Mouse (Mus musculus) ES-Bruce4 (cell line): ENCODE results near the gene Rhof. TPM values are rescaled to one million over a fixed set of nuclear protein-coding genes. Genes with fewer than 3 reads are reported as not detected.

Source experiments
- H3K27ac ChIP-seq: 2 replicates; pipeline ENCODE4 v1.5.1; 2012; ENCODE audit warnings: low read length, inconsistent platforms; ENCODE audit not compliant: insufficient read depth
- H3K27me3 ChIP-seq: 2 replicates; pipeline ENCODE4 v1.6.1; 2012; ENCODE audit warnings: mild to moderate bottlenecking, low read length, inconsistent platforms; ENCODE audit not compliant: control insufficient read depth, poor library complexity, insufficient read depth, severe bottlenecking
- H3K36me3 ChIP-seq: 2 replicates; pipeline ENCODE4 v1.6.1; 2012; ENCODE audit warnings: inconsistent platforms, mild to moderate bottlenecking, low read length, moderate library complexity; ENCODE audit not compliant: control insufficient read depth, poor library complexity, insufficient read depth, severe bottlenecking
- H3K4me1 ChIP-seq: one replicate; pipeline ENCODE4 v1.8.1; 2011; ENCODE audit warnings: low read length; ENCODE audit not compliant: control insufficient read depth, insufficient read depth
- H3K4me3 ChIP-seq: 2 replicates; pipeline ENCODE4 v1.5.1; 2011; ENCODE audit warnings: low read depth, mild to moderate bottlenecking, low read length
- H3K9ac ChIP-seq: 2 replicates; pipeline ENCODE4 v1.6.1; 2012; ENCODE audit warnings: low read depth, mild to moderate bottlenecking, inconsistent platforms; ENCODE audit not compliant: poor library complexity, severe bottlenecking
- H3K9me3 ChIP-seq: replicated peaks from 2 replicates; pipeline ENCODE4 v1.6.1; 2012; ENCODE audit warnings: mild to moderate bottlenecking, low read length, inconsistent platforms; ENCODE audit not compliant: control insufficient read depth, poor library complexity, insufficient read depth, severe bottlenecking
- CTCF ChIP-seq: IDR thresholded peaks from one replicate; pipeline ENCODE4 v1.8.1; 2011; ENCODE audit warnings: low read depth, low read length
- EP300 ChIP-seq: IDR thresholded peaks from 2 replicates; pipeline ENCODE4 v1.6.1; 2011; ENCODE audit warnings: low read depth, low read length; ENCODE audit not compliant: insufficient read depth
- POLR2A ChIP-seq: IDR thresholded peaks from one replicate; pipeline ENCODE4 v1.8.1; 2011; ENCODE audit warnings: low read length; ENCODE audit not compliant: insufficient read depth
- polyA plus RNA-seq: library from polyadenylated mRNA; stranded (reverse); fragments of >200 nt; gene quantifications from 2 replicates; pipeline ENCODE4 v1.2.4, GENCODE M21; 2011; ENCODE audit warnings: low read depth; ENCODE audit not compliant: missing spikeins, insufficient read depth, insufficient read length

Gene Rhof
- polyA plus RNA-seq, 1 experiment: 1.6 TPM

DNA sequence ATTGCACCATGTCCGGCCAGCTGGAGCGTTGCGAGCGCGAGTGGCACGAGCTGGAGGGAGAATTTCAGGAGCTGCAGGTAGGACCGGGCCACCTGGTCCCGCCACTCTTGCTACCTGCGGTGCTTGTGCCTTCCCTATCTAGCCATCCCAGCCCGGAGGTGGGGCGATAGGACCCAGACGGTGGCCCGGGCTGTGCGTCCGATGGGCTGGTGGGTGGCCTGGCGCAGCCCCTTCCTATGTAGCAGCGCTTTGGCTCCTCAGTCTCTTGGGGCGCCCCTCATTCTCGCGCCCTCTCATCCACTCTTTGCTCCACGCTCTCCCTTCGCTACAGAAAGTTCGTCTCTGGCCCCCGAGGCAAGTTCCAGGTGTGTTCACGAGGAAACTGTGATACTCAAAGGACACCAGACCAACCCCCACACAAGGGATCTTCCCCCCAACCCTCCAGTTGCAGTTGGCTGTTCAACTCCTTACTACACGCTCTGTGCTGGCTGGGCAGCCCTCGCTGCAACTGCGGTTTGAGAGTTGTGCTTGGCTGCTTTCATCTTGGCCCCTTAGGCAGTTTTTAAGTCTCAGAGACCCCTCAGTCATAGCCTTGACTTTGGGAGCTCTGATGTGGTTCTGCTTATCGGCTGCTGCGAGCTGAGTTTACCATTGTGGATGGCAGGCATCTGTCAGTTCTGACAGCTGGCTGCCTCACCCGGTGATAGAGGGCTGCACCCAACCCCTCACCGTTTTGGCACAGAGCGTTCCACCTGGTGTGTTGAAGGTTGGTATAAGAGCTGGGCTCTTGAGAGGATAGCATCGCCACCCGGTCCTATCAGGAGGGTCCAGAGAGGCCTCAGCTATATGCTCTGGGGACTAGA is 55.8 kb downstream of the Rhof start:
- H3K9ac ChIP-seq: peak overlapping the region; percentile 71
- no peak overlapping the region for H3K27ac ChIP-seq
- H3K4me3 ChIP-seq: peak overlapping the region; percentile 89
- H3K27me3 ChIP-seq: no peaks in the 10 kb centered on the region
- H3K4me1 ChIP-seq: no peaks in the 10 kb centered on the region
- no peaks in the 10 kb centered on the region for H3K9me3 ChIP-seq
- TF ChIP-seq CTCF: no peak
- no peak for TF ChIP-seq POLR2A
- TF ChIP-seq EP300: no peak
- no peaks in the 10 kb centered on the region for H3K36me3 ChIP-seq

DNA sequence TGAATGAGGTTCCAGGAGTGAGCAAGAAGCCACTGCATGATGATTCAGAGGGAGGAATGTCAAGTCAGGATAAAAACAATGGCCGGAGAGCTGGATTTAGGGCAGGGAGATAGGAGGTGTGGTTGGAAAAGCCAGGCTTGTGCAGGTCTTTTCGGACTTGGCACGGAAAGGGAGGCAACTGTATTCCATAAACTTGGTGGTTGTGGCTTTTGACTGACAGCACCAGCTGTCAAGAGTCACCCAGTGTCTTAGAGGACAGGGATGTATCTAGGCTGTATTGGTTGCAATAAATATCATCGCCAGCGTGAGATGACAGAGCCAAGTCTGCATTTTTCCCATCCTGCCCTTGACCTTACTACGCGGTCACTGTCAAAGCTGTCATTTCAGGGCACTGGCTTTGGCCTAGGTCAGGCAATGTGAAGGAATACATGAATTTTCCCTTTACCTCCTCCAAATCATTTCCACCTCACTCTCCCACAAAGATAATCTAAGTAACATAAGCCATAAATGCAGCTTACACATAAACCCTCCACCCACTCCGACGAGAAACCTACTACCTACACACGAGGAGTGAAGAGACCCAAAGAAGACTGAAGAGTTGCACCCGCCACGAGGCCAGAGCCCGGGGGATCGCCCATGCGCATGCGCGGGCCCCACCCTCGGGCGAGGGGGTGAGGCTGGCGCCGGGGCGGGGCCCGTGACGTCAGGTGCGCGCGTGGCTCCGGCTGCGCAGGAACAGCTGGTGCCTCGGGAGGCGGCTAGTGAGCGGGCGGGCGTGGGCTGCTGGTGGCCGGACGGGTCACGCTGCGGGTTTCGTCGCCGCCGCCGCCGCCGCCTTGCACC is 56.7 kb downstream of the Rhof start:
- Histone ChIP-seq H3K27ac (no peak overlapping the region), H3K9ac (peak overlapping the region; percentile 71), H3K4me3 (peak overlapping the region; percentile 89), H3K36me3 (no peaks in the 10 kb centered on the region), H3K27me3 (no peaks in the 10 kb centered on the region), H3K4me1 (no peaks in the 10 kb centered on the region), H3K9me3 (no peaks in the 10 kb centered on the region)
- 0 out of 2 replicates have a peak, but pooled peaks have one; percentile 9 for TF ChIP-seq EP300
- TF ChIP-seq POLR2A: peak; percentile 42
- no peak for TF ChIP-seq CTCF

DNA sequence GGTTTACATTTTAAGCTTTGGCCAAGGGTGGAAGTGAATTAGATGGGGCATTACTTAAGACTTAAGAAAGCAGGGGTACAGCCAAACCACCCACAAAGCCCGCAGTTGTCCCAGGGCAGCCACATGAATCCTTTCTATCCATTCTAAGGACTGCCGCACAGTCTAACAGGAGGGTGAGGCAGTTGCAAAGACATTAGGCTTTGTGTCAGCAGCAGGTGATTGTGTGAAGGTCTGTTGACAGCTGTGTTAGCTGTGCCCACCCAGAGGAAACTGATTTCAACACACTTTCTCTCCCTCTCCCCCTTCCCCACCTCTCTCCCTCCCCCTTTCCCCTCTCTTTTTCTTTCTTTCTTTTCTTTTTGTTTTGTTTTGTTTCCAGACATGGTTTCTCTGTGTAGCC is 63.8 kb downstream of the Rhof start:
- H3K4me1 ChIP-seq: peaks cover 2% of the 10 kb centered on the region
- H3K9me3 ChIP-seq: no peaks in the 10 kb centered on the region
- no peak overlapping the region for H3K4me3 ChIP-seq
- TF ChIP-seq POLR2A (no peak), EP300 (no peak), CTCF (no peak)
- H3K9ac ChIP-seq: no peak overlapping the region
- no peaks in the 10 kb centered on the region for H3K27me3 ChIP-seq
- H3K36me3 ChIP-seq: no peaks in the 10 kb centered on the region
- H3K27ac ChIP-seq: no peak overlapping the region

DNA sequence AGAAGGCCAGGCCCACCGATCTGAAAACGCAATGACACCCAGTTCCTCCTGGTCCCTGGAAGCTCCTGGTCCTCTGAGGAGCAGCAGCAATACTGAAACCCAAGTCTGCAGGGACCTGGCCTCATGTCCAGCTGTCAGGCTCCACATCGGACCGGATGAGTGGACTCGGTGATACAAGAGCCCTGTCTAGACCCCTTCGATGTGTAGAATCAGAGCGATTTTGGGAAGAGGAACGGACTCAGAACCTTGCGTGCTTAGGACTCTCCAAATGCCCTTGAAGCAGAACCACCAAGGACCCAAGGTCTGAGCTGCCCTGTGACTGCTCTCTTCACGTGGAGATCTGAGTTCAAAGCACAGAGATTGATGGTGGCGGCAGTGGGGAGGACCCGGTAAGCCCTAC is 64.4 kb downstream of the Rhof start, which contains the start of gene Tmem120b:
TSS of gene Tmem120b (plus strand) at position 301 of the 400 bp plus-strand sequence.
- H3K9ac ChIP-seq: 0 out of 2 replicates have a peak within 1 kb of the TSS, but pooled peaks have one; percentile 27
- no peak within 1 kb of the TSS for H3K4me3 ChIP-seq
- H3K27me3 ChIP-seq: no peaks in the 10 kb centered on the region
- H3K9me3 ChIP-seq: no peaks in the 10 kb centered on the region
- TF ChIP-seq POLR2A (no peak), CTCF (no peak), EP300 (no peak)
- H3K36me3 ChIP-seq: no peaks in the 10 kb centered on the region
- peaks cover 2% of the 10 kb centered on the region for H3K4me1 ChIP-seq
- peak within 1 kb of the TSS; percentile 31; the same call in 1 of the 2 replicates for H3K27ac ChIP-seq

DNA sequence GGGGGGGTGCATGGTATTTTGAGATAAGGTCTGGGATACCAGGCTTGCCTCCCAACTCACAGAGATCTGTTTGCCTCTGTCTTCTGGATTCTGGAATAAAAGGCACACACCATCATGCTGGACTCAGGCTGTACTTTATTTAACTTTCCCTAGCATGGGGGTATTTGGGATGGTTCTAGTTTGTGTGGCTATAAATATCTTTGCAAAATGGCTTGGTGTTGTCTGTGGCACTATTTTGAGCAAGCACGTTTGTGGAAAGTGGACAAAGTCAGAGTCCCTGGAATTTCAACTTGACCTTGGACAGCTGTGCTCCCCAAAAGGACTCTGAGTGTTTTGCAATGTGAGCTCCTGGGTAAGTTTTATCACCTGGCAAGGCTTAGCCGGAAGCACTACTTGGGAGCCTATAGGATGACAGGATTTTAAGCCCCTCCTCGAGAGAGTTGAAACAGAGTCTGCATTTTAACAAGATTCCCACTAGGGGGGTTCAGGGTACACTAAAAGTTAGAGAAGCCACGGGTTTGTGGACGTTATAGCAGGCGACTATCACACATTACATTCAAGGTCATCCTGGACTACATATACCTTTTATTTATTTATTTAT is 65.0 kb downstream of the Rhof start:
- Histone ChIP-seq H3K9me3 (no peaks in the 10 kb centered on the region), H3K4me1 (peaks cover 2% of the 10 kb centered on the region), H3K4me3 (no peak overlapping the region), H3K9ac (0 out of 2 replicates have a peak overlapping the region, but pooled peaks have one; percentile 27), H3K27me3 (no peaks in the 10 kb centered on the region), H3K36me3 (no peaks in the 10 kb centered on the region), H3K27ac (peak overlapping the region; percentile 31; the same call in 1 of the 2 replicates)
- TF ChIP-seq CTCF (no peak), POLR2A (no peak)
